9 mouse cellular contexts compared by ENCODE assay signal in genomic region chr8:13201013-13201334, GRCm38 (mm10). TPM values are rescaled to one million over a fixed set of nuclear protein-coding genes. Genes with fewer than 3 reads are reported as not detected.
DNase-seq lines count a peak whose midpoint lies in the region; ATAC-seq and TF ChIP-seq lines count a peak whose summit lies in the region.
"Had no signal": no experiment of that assay in that cellular context is flagged by ENCODE, and none has a peak within 500 bp of the region (broad histone marks: within the 10 kb centered on the region; RNA-seq: fewer than 3 reads in every experiment).

No protein-coding gene starts in this region.

- H3K4me1 ChIP-seq in lung, embryonic 15.5 days: peaks cover 9% of the 10 kb centered on the region; the same call in 1 of the 2 replicates
- peaks cover 13% of the 10 kb centered on the region for H3K4me1 ChIP-seq in forebrain, embryonic 12.5 days
- H3K4me1 ChIP-seq in limb, embryonic 14.5 days (ENCODE audit: control insufficient read depth, insufficient read depth, low read length): 0 out of 2 replicates have a peak, but pooled peaks cover 6% of the 10 kb centered on the region
- H3K4me1 ChIP-seq in small intestine, adult 2 months (ENCODE audit: control insufficient read depth, insufficient read depth, insufficient read length, low read length): peaks cover 18% of the 10 kb centered on the region

- intact Hi-C loops in left cerebral cortex, postnatal 14 days (cut with DNase I): no loop called here

- H3K9ac ChIP-seq in lung, embryonic 15.5 days: 0 out of 2 replicates have a peak overlapping the region, but pooled peaks have one; percentile 68
- H3K9ac ChIP-seq in forebrain, embryonic 12.5 days: peak overlapping the region; percentile 25; the same call in 1 of the 2 replicates
- peak overlapping the region; percentile 68; the same call in 1 of the 2 replicates for H3K9ac ChIP-seq in limb, embryonic 14.5 days (ENCODE audit: low read depth, low read length, severe bottlenecking)

- H3K27me3 ChIP-seq in lung, embryonic 15.5 days: peaks cover 44% of the 10 kb centered on the region
- H3K27me3 ChIP-seq in forebrain, embryonic 12.5 days: peaks cover 42% of the 10 kb centered on the region
- peaks cover 20% of the 10 kb centered on the region for H3K27me3 ChIP-seq in limb, embryonic 14.5 days (ENCODE audit: control insufficient read depth, insufficient read depth, low read length)
- H3K27me3 ChIP-seq in small intestine, adult 2 months (ENCODE audit: control insufficient read depth, insufficient read depth, low read length): no peaks in the 10 kb centered on the region

- no peak overlapping the region for H3K27ac ChIP-seq in lung, embryonic 15.5 days
- H3K27ac ChIP-seq in forebrain, embryonic 12.5 days: no peak overlapping the region
- H3K27ac ChIP-seq in limb, embryonic 14.5 days (replicated peaks; ENCODE audit: low read depth, low read length): no peak overlapping the region
- H3K27ac ChIP-seq in small intestine, adult 2 months (ENCODE audit: insufficient read depth, low read depth, low read length): peak overlapping the region; percentile 84

- no peak for TF ChIP-seq CTCF in small intestine, adult 2 months (IDR thresholded peaks at IDR 0.05; ENCODE audit: extremely low read depth, insufficient read length, insufficient replicate concordance, low read depth, low read length)

- no peak for ATAC-seq in lung, embryonic 15.5 days (ENCODE audit: borderline replicate concordance, extremely low read depth, low FRiP score, low TSS enrichment)
- ATAC-seq in forebrain, embryonic 12.5 days (ENCODE audit: low FRiP score): 0 out of 2 replicates have a peak, but pooled peaks have one; percentile 21
- no peak for ATAC-seq in limb, embryonic 14.5 days (ENCODE audit: low FRiP score, low read depth)

- TF ChIP-seq POLR2A in limb, embryonic 14.5 days (IDR thresholded peaks at IDR 0.05; ENCODE audit: borderline replicate concordance, extremely low read depth, insufficient read depth, insufficient read length): no peak
- TF ChIP-seq POLR2A in small intestine, adult 2 months (IDR thresholded peaks at IDR 0.05; ENCODE audit: low read depth, low read length): no peak

- H3K4me2 ChIP-seq in lung, embryonic 15.5 days: peak overlapping the region; percentile 98
- peak overlapping the region; percentile 80 for H3K4me2 ChIP-seq in forebrain, embryonic 12.5 days
- H3K4me2 ChIP-seq in limb, embryonic 14.5 days (replicated peaks; ENCODE audit: low read depth, low read length, severe bottlenecking): peak overlapping the region; percentile 84

- H3K9me3 ChIP-seq in lung, embryonic 15.5 days: no peaks in the 10 kb centered on the region
- H3K9me3 ChIP-seq in forebrain, embryonic 12.5 days: no peaks in the 10 kb centered on the region
- H3K9me3 ChIP-seq in limb, embryonic 14.5 days (ENCODE audit: control insufficient read depth, low read length): no peaks in the 10 kb centered on the region

- H3K36me3 ChIP-seq in lung, embryonic 15.5 days: no peaks in the 10 kb centered on the region
- no peaks in the 10 kb centered on the region for H3K36me3 ChIP-seq in forebrain, embryonic 12.5 days (replicated peaks)
- H3K36me3 ChIP-seq in limb, embryonic 14.5 days (ENCODE audit: control insufficient read depth, insufficient read depth, low read length): no peaks in the 10 kb centered on the region
- H3K36me3 ChIP-seq in small intestine, adult 2 months (ENCODE audit: control insufficient read depth, insufficient read depth, low read length): peaks cover 9% of the 10 kb centered on the region

- peak overlapping the region; percentile 78 for H3K4me3 ChIP-seq in lung, embryonic 15.5 days
- H3K4me3 ChIP-seq in forebrain, embryonic 12.5 days (replicated peaks): peak overlapping the region; percentile 84
- H3K4me3 ChIP-seq in limb, embryonic 14.5 days (replicated peaks; ENCODE audit: low read length): peak overlapping the region; percentile 82
- peak overlapping the region; percentile 99 for H3K4me3 ChIP-seq in small intestine, adult 2 months (ENCODE audit: low read depth, low read length)

- WGBS in lung, embryonic 15.5 days: 2% methylated on average over 18 of the region's 18 CpGs
- 2% methylated on average over 18 of the region's 18 CpGs for WGBS in forebrain, embryonic 12.5 days
- 2% methylated on average over 18 of the region's 18 CpGs for WGBS in limb, embryonic 14.5 days
- under 1% methylated on average over 18 of the region's 18 CpGs for WGBS in small intestine, adult 2 months

- DNase-seq in lung, postnatal 36 days: no peak
- no peak for DNase-seq in limb, embryonic 14.5 days (ENCODE audit: low spot score)
- no peak for DNase-seq in left cerebral cortex, postnatal 14 days (ENCODE audit: low spot score in 2 of 2)
- DNase-seq in adrenal gland, postnatal 4 days (ENCODE audit: low spot score in 2 of 2): no peak
- DNase-seq in gastrocnemius, adult 18-20 months (ENCODE audit: low spot score): no peak

RNA-seq across cellular contexts. Expression of gene Grtp1, which starts 0.6 kb away (rescaled TPM):
- 6.2 and 6.6 TPM in 2 replicates for polyA plus RNA-seq in lung, embryonic 15.5 days (2015; fragmentation: Nextera tagmentation; extraction: Ambion mirVana)
- polyA plus RNA-seq in forebrain, embryonic 12.5 days (2016; fragmentation: Nextera tagmentation; extraction: Ambion mirVana): 19.3 and 19.9 TPM in 2 replicates
- polyA plus RNA-seq in limb, embryonic 14.5 days (2012; rRNA removed): 9.5 and 11.3 TPM in 2 replicates
- 15.7 and 16.0 TPM in 2 replicates for polyA plus RNA-seq in limb, embryonic 14.5 days (2014; fragmentation: Nextera tagmentation; extraction: Ambion mirVana)
- polyA plus RNA-seq in small intestine, adult 2 months (2012; rRNA removed): 22.5 and 58.8 TPM in 2 replicates
- 1 to 10 TPM; 4.8 to 6.6 TPM for total RNA-seq in left cerebral cortex, postnatal 14 days (2021)
- 10 to 100 TPM; 15.2 to 18.9 TPM for total RNA-seq in adrenal gland, postnatal 4 days (2021)
- 10 to 100 TPM; 11.5 to 15.0 TPM for total RNA-seq in gastrocnemius, adult 18-20 months (2021)
- total RNA-seq: granulocyte monocyte progenitor cell, adult 5-6 weeks had no signal

RNA-seq across cellular contexts. Expression of gene Lamp1, which starts 42.0 kb away (rescaled TPM):
- 318 and 321 TPM in 2 replicates for polyA plus RNA-seq in lung, embryonic 15.5 days (2015; fragmentation: Nextera tagmentation; extraction: Ambion mirVana)
- 207 and 213 TPM in 2 replicates for polyA plus RNA-seq in forebrain, embryonic 12.5 days (2016; fragmentation: Nextera tagmentation; extraction: Ambion mirVana)
- polyA plus RNA-seq in limb, embryonic 14.5 days (2012; rRNA removed): 300 and 327 TPM in 2 replicates
- polyA plus RNA-seq in limb, embryonic 14.5 days (2014; fragmentation: Nextera tagmentation; extraction: Ambion mirVana): 335 and 337 TPM in 2 replicates
- 355 and 658 TPM in 2 replicates for polyA plus RNA-seq in small intestine, adult 2 months (2012; rRNA removed)
- total RNA-seq in left cerebral cortex, postnatal 14 days (2021): 100 to 1,000 TPM; 307 to 320 TPM
- total RNA-seq in adrenal gland, postnatal 4 days (2021): 100 to 1,000 TPM; 311 to 322 TPM
- total RNA-seq in gastrocnemius, adult 18-20 months (2021): 100 to 1,000 TPM; 401 to 443 TPM

RNA-seq across cellular contexts. Expression of gene Adprhl1, which starts 53.0 kb away (rescaled TPM):
- polyA plus RNA-seq in lung, embryonic 15.5 days (2015; fragmentation: Nextera tagmentation; extraction: Ambion mirVana): 3.4 and 6.0 TPM in 2 replicates
- polyA plus RNA-seq in forebrain, embryonic 12.5 days (2016; fragmentation: Nextera tagmentation; extraction: Ambion mirVana): 0.13 TPM in 1 of 2 replicates, not detected in the other
- 3.2 and 4.1 TPM in 2 replicates for polyA plus RNA-seq in limb, embryonic 14.5 days (2012; rRNA removed)
- 4.3 and 5.0 TPM in 2 replicates for polyA plus RNA-seq in limb, embryonic 14.5 days (2014; fragmentation: Nextera tagmentation; extraction: Ambion mirVana)
- not detected in 2 replicates for polyA plus RNA-seq in small intestine, adult 2 months (2012; rRNA removed)
- total RNA-seq in left cerebral cortex, postnatal 14 days (2021): 1 to 10 TPM; 1.3 to 2.8 TPM
- 1 to 10 TPM; 1.3 to 4.4 TPM for total RNA-seq in adrenal gland, postnatal 4 days (2021)
- total RNA-seq in gastrocnemius, adult 18-20 months (2021): 10 to 100 TPM; 59.2 to 95.8 TPM
- total RNA-seq: granulocyte monocyte progenitor cell, adult 5-6 weeks had no signal
